Mouse (Mus musculus): ENCODE data around the gene Samhd1. TPM values are rescaled to one million over a fixed set of nuclear protein-coding genes. Genes with fewer than 3 reads are reported as not detected.

Gene Samhd1
- total and polyA plus RNA-seq, 2 experiments = 12.0 to 26.9 TPM

DNA sequence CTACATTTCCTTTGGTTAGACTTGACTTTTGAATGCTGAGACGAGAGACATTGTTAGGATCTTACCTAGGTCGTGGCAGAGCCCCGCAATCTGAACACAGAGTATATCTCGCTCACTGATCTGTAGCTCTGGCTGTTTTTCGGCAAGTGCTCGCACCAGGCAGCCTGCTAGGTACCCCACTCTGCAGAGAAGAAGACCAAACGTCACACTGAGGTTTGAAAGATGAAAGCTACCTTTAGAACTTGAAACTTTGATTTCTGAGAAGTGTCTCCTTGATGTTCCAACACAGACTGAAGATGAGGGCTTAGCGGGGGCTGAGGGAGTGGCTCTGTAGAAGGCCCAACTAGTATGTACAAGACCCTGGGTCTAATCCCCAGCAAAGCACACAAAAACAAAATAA lies 13.3 kb downstream of the Samhd1 start:
- no peak for DNase-seq (ENCODE audit: extremely low read depth, low read depth, low spot score)
- Histone ChIP-seq H3K27me3 (ENCODE audit: control insufficient read depth, insufficient read depth, low read length) (no peaks in the 10 kb centered on the region), H3K4me3 (ENCODE audit: insufficient read depth, low read depth, low read length) (no peak overlapping the region), H3K36me3 (ENCODE audit: control insufficient read depth, insufficient read depth, low read length) (peaks cover 30% of the 10 kb centered on the region), H3K79me2 (ENCODE audit: control insufficient read depth, insufficient read depth, low read length) (no peaks in the 10 kb centered on the region), H3K4me1 (ENCODE audit: control insufficient read depth, insufficient read depth, low read length) (no peaks in the 10 kb centered on the region), H3K27ac (replicated peaks; ENCODE audit: insufficient read depth, low read depth, low read length) (no peak overlapping the region), H3K9ac (ENCODE audit: low read depth, low read length) (no peak overlapping the region)
- TF ChIP-seq POLR2A (IDR thresholded peaks at IDR 0.05; ENCODE audit: extremely low read depth, insufficient read depth, low read length) = no peak
- TF ChIP-seq CTCF (IDR thresholded peaks at IDR 0.05; ENCODE audit: low read depth, low read length) = no peak
- 92% methylated on average over 8 of the region's 8 CpGs for WGBS

- Histone ChIP-seq H3K79me2 (ENCODE audit: control insufficient read depth, insufficient read depth, low read length) (no peaks in the 10 kb centered on the region), H3K27me3 (ENCODE audit: control insufficient read depth, insufficient read depth, low read length) (no peaks in the 10 kb centered on the region), H3K9ac (ENCODE audit: low read depth, low read length) (no peak overlapping the region), H3K4me3 (ENCODE audit: insufficient read depth, low read depth, low read length) (no peak overlapping the region), H3K4me1 (ENCODE audit: control insufficient read depth, insufficient read depth, low read length) (no peaks in the 10 kb centered on the region), H3K27ac (replicated peaks; ENCODE audit: insufficient read depth, low read depth, low read length) (no peak overlapping the region), H3K36me3 (ENCODE audit: control insufficient read depth, insufficient read depth, low read length) (peaks cover 34% of the 10 kb centered on the region)
- WGBS = 58% methylated on average over 3 of the region's 3 CpGs
- no peak for DNase-seq (ENCODE audit: extremely low read depth, low read depth, low spot score)
- TF ChIP-seq POLR2A (IDR thresholded peaks at IDR 0.05; ENCODE audit: extremely low read depth, insufficient read depth, low read length) = no peak
- TF ChIP-seq CTCF (IDR thresholded peaks at IDR 0.05; ENCODE audit: low read depth, low read length) = no peak
Observed at GRCm38 (mm10) chr2:157119075-157119474, 16.0 kb downstream of the Samhd1 start.

GRCm38 (mm10) chr2:157118556-157118955 lies 16.5 kb downstream of the Samhd1 start:
- no peak for DNase-seq (ENCODE audit: extremely low read depth, low read depth, low spot score)
- H3K27me3 ChIP-seq (ENCODE audit: control insufficient read depth, insufficient read depth, low read length) = no peaks in the 10 kb centered on the region
- no peak overlapping the region for H3K27ac ChIP-seq (replicated peaks; ENCODE audit: insufficient read depth, low read depth, low read length)
- H3K36me3 ChIP-seq (ENCODE audit: control insufficient read depth, insufficient read depth, low read length) = peaks cover 37% of the 10 kb centered on the region
- no peak overlapping the region for H3K4me3 ChIP-seq (ENCODE audit: insufficient read depth, low read depth, low read length)
- H3K4me1 ChIP-seq (ENCODE audit: control insufficient read depth, insufficient read depth, low read length) = no peaks in the 10 kb centered on the region
- TF ChIP-seq POLR2A (IDR thresholded peaks at IDR 0.05; ENCODE audit: extremely low read depth, insufficient read depth, low read length) = no peak
- TF ChIP-seq CTCF (IDR thresholded peaks at IDR 0.05; ENCODE audit: low read depth, low read length) = no peak
- no peak overlapping the region for H3K9ac ChIP-seq (ENCODE audit: low read depth, low read length)
- 86% methylated on average over 4 of the region's 4 CpGs for WGBS
- no peaks in the 10 kb centered on the region for H3K79me2 ChIP-seq (ENCODE audit: control insufficient read depth, insufficient read depth, low read length)

GRCm38 (mm10) chr2:157116964-157117363 lies 18.1 kb downstream of the Samhd1 start:
- H3K4me1 ChIP-seq (ENCODE audit: control insufficient read depth, insufficient read depth, low read length) = no peaks in the 10 kb centered on the region
- no peaks in the 10 kb centered on the region for H3K27me3 ChIP-seq (ENCODE audit: control insufficient read depth, insufficient read depth, low read length)
- peaks cover 41% of the 10 kb centered on the region for H3K36me3 ChIP-seq (ENCODE audit: control insufficient read depth, insufficient read depth, low read length)
- no peak for DNase-seq (ENCODE audit: extremely low read depth, low read depth, low spot score)
- TF ChIP-seq POLR2A (IDR thresholded peaks at IDR 0.05; ENCODE audit: extremely low read depth, insufficient read depth, low read length) = no peak
- peak; percentile 47 for TF ChIP-seq CTCF (IDR thresholded peaks at IDR 0.05; ENCODE audit: low read depth, low read length)
- H3K79me2 ChIP-seq (ENCODE audit: control insufficient read depth, insufficient read depth, low read length) = no peaks in the 10 kb centered on the region
- H3K4me3 ChIP-seq (ENCODE audit: insufficient read depth, low read depth, low read length) = no peak overlapping the region
- H3K9ac ChIP-seq (ENCODE audit: low read depth, low read length) = no peak overlapping the region
- whole genome bisulfite sequencing = 26% methylated on average over 3 of the region's 3 CpGs
- H3K27ac ChIP-seq (replicated peaks; ENCODE audit: insufficient read depth, low read depth, low read length) = no peak overlapping the region

- WGBS = 87% methylated on average over 4 of the region's 4 CpGs
- H3K36me3 ChIP-seq (ENCODE audit: control insufficient read depth, insufficient read depth, low read length) = peaks cover 50% of the 10 kb centered on the region
Observed at GRCm38 (mm10) chr2:157108236-157108635, 26.8 kb downstream of the Samhd1 start.

GRCm38 (mm10) chr2:157104454-157104853 lies 30.6 kb downstream of the Samhd1 start:
- peaks cover 36% of the 10 kb centered on the region for H3K36me3 ChIP-seq (ENCODE audit: control insufficient read depth, insufficient read depth, low read length)
- no peak for DNase-seq (ENCODE audit: extremely low read depth, low read depth, low spot score)
- H3K4me3 ChIP-seq (ENCODE audit: insufficient read depth, low read depth, low read length) = no peak overlapping the region
- H3K4me1 ChIP-seq (ENCODE audit: control insufficient read depth, insufficient read depth, low read length) = no peaks in the 10 kb centered on the region
- WGBS = 92% methylated on average over 8 of the region's 8 CpGs
- H3K9ac ChIP-seq (ENCODE audit: low read depth, low read length) = no peak overlapping the region
- no peak for TF ChIP-seq POLR2A (IDR thresholded peaks at IDR 0.05; ENCODE audit: extremely low read depth, insufficient read depth, low read length)
- TF ChIP-seq CTCF (IDR thresholded peaks at IDR 0.05; ENCODE audit: low read depth, low read length) = no peak
- H3K27me3 ChIP-seq (ENCODE audit: control insufficient read depth, insufficient read depth, low read length) = no peaks in the 10 kb centered on the region
- no peak overlapping the region for H3K27ac ChIP-seq (replicated peaks; ENCODE audit: insufficient read depth, low read depth, low read length)
- H3K79me2 ChIP-seq (ENCODE audit: control insufficient read depth, insufficient read depth, low read length) = no peaks in the 10 kb centered on the region

More at GRCm38 (mm10) chr2:157108236-157108635, 26.8 kb downstream of the Samhd1 start:
- Histone ChIP-seq H3K27ac (replicated peaks; ENCODE audit: insufficient read depth, low read depth, low read length) (no peak overlapping the region), H3K79me2 (ENCODE audit: control insufficient read depth, insufficient read depth, low read length) (no peaks in the 10 kb centered on the region), H3K9ac (ENCODE audit: low read depth, low read length) (no peak overlapping the region), H3K4me3 (ENCODE audit: insufficient read depth, low read depth, low read length) (no peak overlapping the region), H3K27me3 (ENCODE audit: control insufficient read depth, insufficient read depth, low read length) (no peaks in the 10 kb centered on the region), H3K4me1 (ENCODE audit: control insufficient read depth, insufficient read depth, low read length) (no peaks in the 10 kb centered on the region)
- no peak for DNase-seq (ENCODE audit: extremely low read depth, low read depth, low spot score)
- TF ChIP-seq CTCF (IDR thresholded peaks at IDR 0.05; ENCODE audit: low read depth, low read length) (no peak), POLR2A (IDR thresholded peaks at IDR 0.05; ENCODE audit: extremely low read depth, insufficient read depth, low read length) (no peak)
